Mouse (Mus musculus) cerebellum, adult 2 months (tissue): ENCODE measurements around the gene Chrm4. TPM values are rescaled to one million over a fixed set of nuclear protein-coding genes. Genes with fewer than 3 reads are reported as not detected.
A peak's percentile ranks its signal among the peaks of the same experiment; 100 is the strongest.

ENCODE experiments used
- DNase-seq, 2 experiments: peaks; one replicate each; pipeline ENCODE4 v3.0.0; 2021
- H3K27ac ChIP-seq: fragments of 200-500 bp; 2 replicates; pipeline ENCODE4 v1.5.1; 2012; ENCODE audit warnings: low read length, control low read depth, inconsistent platforms; ENCODE audit not compliant: insufficient read depth
- H3K27me3 ChIP-seq: fragments of 200-500 bp; 2 replicates; pipeline ENCODE4 v1.6.1; 2012; ENCODE audit warnings: inconsistent platforms, mild to moderate bottlenecking, low read length, moderate library complexity; ENCODE audit not compliant: control insufficient read depth, insufficient read depth
- H3K4me1 ChIP-seq: fragments of 200-500 bp; 2 replicates; pipeline ENCODE4 v1.6.1; 2011; ENCODE audit warnings: low read length; ENCODE audit not compliant: control insufficient read depth, insufficient read depth
- H3K4me3 ChIP-seq: fragments of 200-500 bp; replicated peaks from 2 replicates; pipeline ENCODE3; 2011; ENCODE audit warnings: mild to moderate bottlenecking, low read depth, low read length, control low read depth; ENCODE audit not compliant: insufficient read depth
- CTCF ChIP-seq: fragments of 200-500 bp; IDR thresholded peaks from 2 replicates; pipeline ENCODE4 v1.5.1; 2011; ENCODE audit warnings: low read depth, mild to moderate bottlenecking, control low read depth, low read length, moderate library complexity, borderline replicate concordance; ENCODE audit not compliant: insufficient read depth
- POLR2A ChIP-seq: fragments of 200-500 bp; IDR thresholded peaks from 2 replicates; pipeline ENCODE4 v1.6.1; 2011; ENCODE audit warnings: low read length, control low read depth, borderline replicate concordance; ENCODE audit not compliant: insufficient read depth
- WGBS: fragments of 180-500 bp; shearing (Covaris S2); methylation state at CpG from one replicate; pipeline ENCODE4 v1.1.7; 2018; 5-methylcytosine and 5-hydroxymethylcytosine counted together
- polyA plus RNA-seq: library from polyadenylated mRNA; depleted of rRNA; stranded (reverse); fragments of >200 nt; gene quantifications from 2 replicates; pipeline ENCODE4 v1.2.3, GENCODE M21; 2012; rRNA removed

Chrm4 gene
- polyA plus RNA-seq, result 2.0 TPM in 2 replicates

DNA sequence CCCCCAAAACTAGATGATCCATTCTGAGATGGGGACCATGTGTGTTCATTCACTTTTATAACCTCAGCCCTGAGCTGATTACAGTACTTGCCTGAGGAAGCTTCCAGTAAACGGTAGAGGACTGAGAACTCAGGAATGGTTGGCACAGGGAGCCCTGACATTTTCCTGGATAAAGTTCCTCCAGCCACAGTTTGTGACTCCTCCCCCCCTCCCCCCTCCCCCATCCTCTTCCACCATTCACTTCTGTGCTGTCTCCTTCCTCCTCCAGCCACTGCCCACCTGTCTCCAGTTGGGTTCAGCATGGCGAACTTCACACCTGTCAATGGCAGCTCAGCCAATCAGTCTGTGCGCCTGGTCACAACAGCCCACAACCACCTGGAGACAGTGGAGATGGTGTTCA lies at the start of gene Chrm4:
Gene Chrm4 (plus strand): TSS at position 301 of the 400 bp plus-strand sequence.
- H3K4me3 ChIP-seq, result peak within 1 kb of the TSS; percentile 35

DNA sequence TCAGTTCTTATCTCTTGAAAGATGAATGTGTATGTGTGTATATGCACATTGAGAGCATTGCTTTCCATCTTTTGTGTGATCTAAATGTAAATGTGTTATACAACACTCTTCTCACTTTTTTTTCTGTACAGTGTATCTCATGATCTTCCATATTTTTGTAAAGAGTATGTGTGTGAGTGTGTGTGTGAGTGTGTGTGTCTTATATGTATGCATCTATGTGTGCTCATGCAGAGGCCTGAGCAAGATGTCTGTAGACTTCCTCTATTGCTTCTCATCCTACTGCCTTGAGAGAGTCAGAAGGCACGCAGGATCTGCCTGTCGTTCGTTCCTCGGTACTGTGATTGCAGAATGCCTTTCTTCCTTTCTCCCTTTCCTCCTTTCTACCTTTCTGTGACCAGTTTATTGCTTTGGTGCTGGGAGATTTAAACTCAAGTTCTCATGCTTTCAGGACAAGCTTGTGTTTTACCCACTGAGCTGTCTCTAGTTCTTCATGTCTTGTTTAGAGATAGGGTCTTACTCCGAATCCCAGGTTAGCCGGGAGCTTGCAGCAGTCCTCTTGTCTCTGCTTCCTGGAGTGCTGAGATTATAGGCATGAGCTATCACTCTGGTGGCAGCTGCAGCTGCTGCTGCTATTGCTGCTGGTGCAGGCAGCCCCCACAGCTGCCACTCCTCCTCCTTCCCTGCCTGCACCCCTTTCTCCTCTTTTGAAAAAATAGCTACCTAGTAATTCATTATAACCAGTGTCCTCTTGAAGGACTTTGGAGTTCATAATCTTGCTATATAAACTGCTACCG lies 48.5 kb upstream of the Chrm4 start:
- Histone ChIP-seq H3K27me3 (no peaks in the 10 kb centered on the region), H3K27ac (no peak overlapping the region), H3K4me1 (no peaks in the 10 kb centered on the region), H3K4me3 (no peak overlapping the region)
- TF ChIP-seq POLR2A (no peak), CTCF (no peak)
- WGBS, result 77% methylated on average over 7 of the region's 7 CpGs
- DNase-seq, result no peak

More for the DNA sequence above, at the start of gene Chrm4:
- TF ChIP-seq POLR2A, result no peak
- TF ChIP-seq CTCF, result no peak
- H3K27ac ChIP-seq, result no peak within 1 kb of the TSS
- 79% methylated on average over 3 of the region's 3 CpGs for WGBS
- DNase-seq, result no peak
- H3K4me1 ChIP-seq, result peaks cover 30% of the 10 kb centered on the region
- peaks cover 3% of the 10 kb centered on the region; the same call in 1 of the 2 replicates for H3K27me3 ChIP-seq

DNA sequence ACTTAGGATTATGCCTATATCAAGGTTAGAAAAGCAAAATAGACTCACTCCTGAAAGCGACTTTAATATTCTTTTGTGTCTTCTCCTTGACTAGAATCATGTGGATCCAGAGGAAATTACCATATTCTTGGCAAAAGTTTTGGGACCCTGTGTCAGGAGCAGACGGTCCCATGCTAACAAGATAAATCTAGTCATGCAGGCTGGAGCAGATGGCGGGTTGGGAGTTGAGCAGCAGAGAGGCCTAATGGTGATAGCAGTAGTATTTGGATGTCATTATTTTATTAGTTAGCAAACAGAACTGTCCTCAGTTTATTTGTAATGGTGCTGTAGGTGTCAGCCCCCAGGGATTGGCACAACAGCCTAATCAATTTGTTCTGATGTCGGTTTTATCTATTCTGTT lies 43.1 kb upstream of the Chrm4 start:
- peak in 1 of 2 experiments; percentile 52 for DNase-seq
- Histone ChIP-seq H3K4me1 (peaks cover 3% of the 10 kb centered on the region; the same call in 1 of the 2 replicates), H3K27me3 (no peaks in the 10 kb centered on the region), H3K4me3 (no peak overlapping the region), H3K27ac (no peak overlapping the region)
- WGBS, result 41% methylated on average over 4 of the region's 4 CpGs
- TF ChIP-seq CTCF (no peak), POLR2A (no peak)

GRCm38 (mm10) chr2:91884616-91885015 lies 42.4 kb upstream of the Chrm4 start:
- no peak for TF ChIP-seq POLR2A
- TF ChIP-seq CTCF, result no peak
- WGBS, result 54% methylated on average over 4 of the region's 4 CpGs
- no peak overlapping the region for H3K27ac ChIP-seq

GRCm38 (mm10) chr2:91894716-91895115 lies 32.3 kb upstream of the Chrm4 start:
- no peaks in the 10 kb centered on the region for H3K27me3 ChIP-seq
- H3K4me3 ChIP-seq, result no peak overlapping the region
- H3K27ac ChIP-seq, result no peak overlapping the region
- no peaks in the 10 kb centered on the region for H3K4me1 ChIP-seq
- DNase-seq, result no peak
- WGBS, result 91% methylated on average over 3 of the region's 3 CpGs
- TF ChIP-seq CTCF (no peak), POLR2A (no peak)

More at GRCm38 (mm10) chr2:91884616-91885015, 42.4 kb upstream of the Chrm4 start:
- Histone ChIP-seq H3K4me1 (peaks cover 3% of the 10 kb centered on the region; the same call in 1 of the 2 replicates), H3K27me3 (no peaks in the 10 kb centered on the region), H3K4me3 (no peak overlapping the region)
- no peak for DNase-seq

DNA sequence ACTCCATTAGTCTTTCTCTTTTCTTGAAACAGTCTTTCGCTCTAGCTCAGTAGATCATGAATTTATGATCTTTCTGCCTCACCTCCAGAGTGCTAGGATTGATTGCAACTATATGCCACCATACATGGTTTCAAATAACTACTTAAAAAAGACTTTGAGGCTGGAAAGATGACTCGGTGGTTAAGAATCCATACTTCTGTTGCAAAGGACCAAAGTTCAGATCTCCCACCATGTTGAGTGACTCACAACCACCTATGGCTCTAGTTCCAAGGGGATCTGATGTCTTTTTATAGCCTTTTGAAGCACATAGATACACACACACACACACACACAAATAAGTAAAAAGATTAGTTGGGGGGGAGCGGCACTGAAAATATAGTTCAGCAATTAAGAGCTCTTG lies 31.6 kb upstream of the Chrm4 start:
- Histone ChIP-seq H3K4me1 (no peaks in the 10 kb centered on the region), H3K27me3 (no peaks in the 10 kb centered on the region), H3K27ac (no peak overlapping the region), H3K4me3 (no peak overlapping the region)
- TF ChIP-seq POLR2A, result no peak
- no peak for TF ChIP-seq CTCF
- WGBS, result 96% methylated on average over 3 of the region's 3 CpGs
- DNase-seq, result no peak

- H3K27me3 ChIP-seq, result no peaks in the 10 kb centered on the region
- H3K27ac ChIP-seq, result no peak overlapping the region
- H3K4me1 ChIP-seq, result peaks cover 3% of the 10 kb centered on the region; the same call in 1 of the 2 replicates
- H3K4me3 ChIP-seq, result no peak overlapping the region
- DNase-seq, result no peak
- TF ChIP-seq CTCF (no peak), POLR2A (no peak)
These were observed 29.1 kb upstream of the Chrm4 start for GRCm38 (mm10) chr2:91897968-91898367.

- Histone ChIP-seq H3K4me3 (no peak overlapping the region), H3K27ac (no peak overlapping the region), H3K4me1 (peaks cover 8% of the 10 kb centered on the region; the same call in 1 of the 2 replicates), H3K27me3 (no peaks in the 10 kb centered on the region)
- peak in 1 of 2 experiments; percentile 27 for DNase-seq
- TF ChIP-seq POLR2A, result no peak
- no peak for TF ChIP-seq CTCF
- WGBS, result 50% methylated on average over 3 of the region's 3 CpGs
These were observed 27.9 kb upstream of the Chrm4 start for GRCm38 (mm10) chr2:91899141-91899540.

GRCm38 (mm10) chr2:91900431-91900830 lies 26.6 kb upstream of the Chrm4 start:
- WGBS, result 93% methylated on average over 8 of the region's 8 CpGs
- Histone ChIP-seq H3K4me1 (peaks cover 18% of the 10 kb centered on the region), H3K27me3 (no peaks in the 10 kb centered on the region), H3K27ac (no peak overlapping the region), H3K4me3 (no peak overlapping the region)
- DNase-seq, result no peak
- no peak for TF ChIP-seq CTCF
- no peak for TF ChIP-seq POLR2A
